Mouse (Mus musculus) G1E (cell line): ENCODE results near the gene Hoxa5. TPM values are rescaled to one million over a fixed set of nuclear protein-coding genes. Genes with fewer than 3 reads are reported as not detected.

ENCODE experiments used
- ATAC-seq: 2 replicates; pipeline ENCODE4 v1.8.0; 2016; ENCODE audit warnings: mild to moderate bottlenecking; ENCODE audit not compliant: insufficient number of reproducible peaks, poor library complexity, low FRiP score, severe bottlenecking; ENCODE audit errors: extremely low read depth
- DNase-seq: peaks from one replicate; pipeline ENCODE4 v3.0.0; 2012; ENCODE audit warnings: low spot score
- H3K27me3 ChIP-seq: 2 replicates; pipeline ENCODE4 v1.6.1; 2012; ENCODE audit warnings: mild to moderate bottlenecking, low read length, inconsistent platforms; ENCODE audit not compliant: insufficient read depth
- H3K36me3 ChIP-seq: replicated peaks from 2 replicates; pipeline ENCODE3; 2012; ENCODE audit warnings: mild to moderate bottlenecking, inconsistent platforms
- H3K4me1 ChIP-seq: 2 replicates; pipeline ENCODE4 v1.6.1; 2012; ENCODE audit warnings: low read depth, low read length, inconsistent platforms, mixed read lengths; ENCODE audit not compliant: insufficient read depth
- H3K4me3 ChIP-seq: 2 replicates; pipeline ENCODE4 v1.5.1; 2012; ENCODE audit warnings: low read depth, mild to moderate bottlenecking, inconsistent platforms, low read length, moderate library complexity, mixed read lengths
- H3K9me3 ChIP-seq: replicated peaks from 2 replicates; pipeline ENCODE4 v1.6.1; 2012; ENCODE audit warnings: inconsistent platforms
- CTCF ChIP-seq: IDR thresholded peaks from 2 replicates; pipeline ENCODE4 v1.5.1; 2012; ENCODE audit warnings: low read depth, low read length, inconsistent platforms, mixed read lengths
- GATA1 ChIP-seq: IDR thresholded peaks from 2 replicates; pipeline ENCODE4 v1.6.1; 2012; ENCODE audit warnings: borderline replicate concordance, low read length, inconsistent platforms, mixed read lengths
- GATA2 ChIP-seq: IDR thresholded peaks from 2 replicates; pipeline ENCODE4 v1.6.1; 2012; ENCODE audit warnings: low read depth, low read length, inconsistent platforms, borderline replicate concordance
- POLR2AphosphoS5 ChIP-seq: IDR thresholded peaks from 2 replicates; pipeline ENCODE4 v1.6.1; 2012; ENCODE audit warnings: low read depth, low read length, inconsistent platforms; ENCODE audit not compliant: insufficient replicate concordance
- TAL1 ChIP-seq: conservative IDR thresholded peaks from 2 replicates; pipeline ENCODE4 v1.6.1; 2012; ENCODE audit warnings: low read depth, low read length, inconsistent platforms, mixed read lengths
- polyA plus RNA-seq: library from polyadenylated mRNA; stranded (reverse); fragments of >175 nt; gene quantifications from 2 replicates; pipeline ENCODE4 v1.2.3, GENCODE M21; 2012
- total RNA-seq, 2 experiments: library from RNA; stranded (forward) in 1 of 2; stranded (reverse) in 1 of 2; fragments of 200-1000 nt in 1 of 2; fragments of >200 nt in 1 of 2; fragmentation: Nextera tagmentation in 1 of 2; gene quantifications; 2 replicates each; pipeline ENCODE4 v1.2.3; 2014 to 2017

Hoxa5 gene
- total and polyA plus RNA-seq, 3 experiments = 0.05 TPM; not detected in 2

GRCm38 (mm10) chr6:52249826-52250225 is 45.4 kb upstream of the Hoxa5 start:
- peaks cover 52% of the 10 kb centered on the region for H3K27me3 ChIP-seq
- ATAC-seq (no peak), DNase-seq (no peak)
- no peaks in the 10 kb centered on the region for H3K4me1 ChIP-seq
- no peaks in the 10 kb centered on the region for H3K36me3 ChIP-seq
- H3K4me3 ChIP-seq = no peak overlapping the region
- TF ChIP-seq GATA2 = no peak
- TF ChIP-seq TAL1 = no peak
- TF ChIP-seq POLR2AphosphoS5 = no peak
- no peak for TF ChIP-seq GATA1
- no peak for TF ChIP-seq CTCF
- H3K9me3 ChIP-seq = no peaks in the 10 kb centered on the region

- Histone ChIP-seq H3K36me3 (no peaks in the 10 kb centered on the region), H3K27me3 (peaks cover 52% of the 10 kb centered on the region), H3K4me3 (no peak overlapping the region), H3K4me1 (no peaks in the 10 kb centered on the region), H3K9me3 (no peaks in the 10 kb centered on the region)
- ATAC-seq (no peak), DNase-seq (no peak)
- no peak for TF ChIP-seq CTCF
- TF ChIP-seq GATA2 = no peak
- TF ChIP-seq TAL1 = no peak
These were observed 45.0 kb upstream of the Hoxa5 start for GRCm38 (mm10) chr6:52249415-52249738.

GRCm38 (mm10) chr6:52248638-52249414 is 44.4 kb upstream of the Hoxa5 start:
- no peak for DNase-seq
- no peak for ATAC-seq
- Histone ChIP-seq H3K4me3 (no peak overlapping the region), H3K4me1 (no peaks in the 10 kb centered on the region), H3K36me3 (no peaks in the 10 kb centered on the region), H3K9me3 (no peaks in the 10 kb centered on the region), H3K27me3 (peaks cover 54% of the 10 kb centered on the region)
- TF ChIP-seq TAL1 (no peak), CTCF (no peak), GATA2 (no peak), POLR2AphosphoS5 (no peak), GATA1 (no peak)

GRCm38 (mm10) chr6:52247766-52248637 is 43.6 kb upstream of the Hoxa5 start:
- H3K9me3 ChIP-seq = no peaks in the 10 kb centered on the region
- DNase-seq (no peak), ATAC-seq (no peak)
- no peaks in the 10 kb centered on the region for H3K36me3 ChIP-seq
- TF ChIP-seq GATA1 (no peak), POLR2AphosphoS5 (no peak), TAL1 (no peak), GATA2 (no peak), CTCF (no peak)
- H3K27me3 ChIP-seq = peaks cover 51% of the 10 kb centered on the region
- no peaks in the 10 kb centered on the region for H3K4me1 ChIP-seq
- no peak overlapping the region for H3K4me3 ChIP-seq

GRCm38 (mm10) chr6:52246916-52247315 is 42.5 kb upstream of the Hoxa5 start:
- no peak for DNase-seq
- Histone ChIP-seq H3K36me3 (no peaks in the 10 kb centered on the region), H3K4me1 (no peaks in the 10 kb centered on the region), H3K9me3 (no peaks in the 10 kb centered on the region), H3K4me3 (no peak overlapping the region), H3K27me3 (peaks cover 45% of the 10 kb centered on the region)
- TF ChIP-seq GATA1 (no peak), GATA2 (no peak), POLR2AphosphoS5 (no peak), TAL1 (no peak), CTCF (no peak)
- ATAC-seq = no peak

GRCm38 (mm10) chr6:52246403-52246803 is 42.0 kb upstream of the Hoxa5 start:
- TF ChIP-seq CTCF = no peak
- no peak for TF ChIP-seq POLR2AphosphoS5
- no peak for TF ChIP-seq TAL1
- no peak for TF ChIP-seq GATA2
- TF ChIP-seq GATA1 = no peak
- Histone ChIP-seq H3K36me3 (no peaks in the 10 kb centered on the region), H3K27me3 (peaks cover 45% of the 10 kb centered on the region), H3K4me3 (no peak overlapping the region), H3K9me3 (no peaks in the 10 kb centered on the region), H3K4me1 (no peaks in the 10 kb centered on the region)
- no peak for DNase-seq
- no peak for ATAC-seq
